Comparison of ENCODE assay signal across 8 mouse cellular contexts in genomic region chr7:28378066-28378690, GRCm38 (mm10). TPM values are rescaled to one million over a fixed set of nuclear protein-coding genes. Genes with fewer than 3 reads are reported as not detected.
A peak's percentile ranks its signal among the peaks of the same experiment; 100 is the strongest.
DNase-seq lines count a peak whose midpoint lies in the region; ATAC-seq and TF ChIP-seq lines count a peak whose summit lies in the region.

No protein-coding gene starts in this region.

- peaks cover 22% of the 10 kb centered on the region for H3K4me1 ChIP-seq in lung, postnatal 0 days (ENCODE audit: insufficient read depth, low read depth, low read length)

- H3K4me3 ChIP-seq in lung, postnatal 0 days (ENCODE audit: low read depth, low read length) = peak overlapping the region; percentile 87

- peak overlapping the region; percentile 94 for H3K4me2 ChIP-seq in lung, postnatal 0 days (replicated peaks; ENCODE audit: low read depth, low read length)

- H3K27ac ChIP-seq in lung, postnatal 0 days (ENCODE audit: low read length) = peak overlapping the region; percentile 99

- TF ChIP-seq CTCF in lung, postnatal 0 days (IDR thresholded peaks at IDR 0.05) = no peak

- peak overlapping the region; percentile 98 for H3K9ac ChIP-seq in lung, postnatal 0 days (replicated peaks; ENCODE audit: low read depth)

- WGBS in lung, postnatal 0 days = 9% methylated on average over 32 of the region's 32 CpGs

- DNase-seq in A20 (ENCODE audit: low read depth, low spot score) = peak; percentile 87
- peak; percentile 44 for DNase-seq in adrenal gland, postnatal 25 days
- DNase-seq in heart, adult 8-10 months (ENCODE audit: low spot score) = peak; percentile 65
- peak; percentile 84 to 86 for DNase-seq in kidney, adult 8-10 months
- peak; percentile 89 for DNase-seq in lung, postnatal 0 days (ENCODE audit: low spot score)
- DNase-seq in spleen, postnatal 36 days (ENCODE audit: low spot score in 2 of 2) = peak; percentile 75 to 80
- DNase-seq in right cerebral cortex, postnatal 14 days = no peak
- no peak for DNase-seq in frontal cortex, postnatal 14 days (ENCODE audit: low spot score in 2 of 2)

- H3K9me3 ChIP-seq in lung, postnatal 0 days (ENCODE audit: low read length) = no peaks in the 10 kb centered on the region

- no peak; the same call in 1 of the 2 replicates for TF ChIP-seq EP300 in lung, postnatal 0 days (IDR thresholded peaks at IDR 0.05)

- H3K36me3 ChIP-seq in lung, postnatal 0 days (ENCODE audit: insufficient read depth, low read length) = peaks cover 7% of the 10 kb centered on the region; the same call in 1 of the 2 replicates

- ATAC-seq in lung, postnatal 0 days = no peak

- no peaks in the 10 kb centered on the region for H3K27me3 ChIP-seq in lung, postnatal 0 days (replicated peaks; ENCODE audit: insufficient read depth, low read length)

RNA-seq across cellular contexts. Expression of gene Zfp36, which starts 1.9 kb away (rescaled TPM):
- total RNA-seq in adrenal gland, postnatal 25 days (2021) = 14.8 and 16.1 TPM in 2 replicates
- total RNA-seq in heart, adult 8-10 months (2022) = 10 to 100 TPM; 12.2 to 40.6 (median 16.5) TPM
- 48.3 and 55.7 TPM in 2 replicates for polyA plus RNA-seq in lung, postnatal 0 days (2015; fragmentation: Nextera tagmentation; extraction: Ambion mirVana)

RNA-seq across cellular contexts. Expression of gene Plekhg2, which starts 5.8 kb away (rescaled TPM):
- total RNA-seq in adrenal gland, postnatal 25 days (2021) = 25.1 and 27.0 TPM in 2 replicates
- 10 to 100 TPM in 3 of 4 experiments, 1 to 10 TPM in 1; 8.9 to 13.2 (median 11.2) TPM for total RNA-seq in heart, adult 8-10 months (2022)
- polyA plus RNA-seq in lung, postnatal 0 days (2015; fragmentation: Nextera tagmentation; extraction: Ambion mirVana) = 22.4 and 26.7 TPM in 2 replicates

RNA-seq across cellular contexts. Expression of gene Med29, which starts 14.3 kb away (rescaled TPM):
- total RNA-seq in adrenal gland, postnatal 25 days (2021) = 31.3 and 34.4 TPM in 2 replicates
- 10 to 100 TPM; 19.5 to 24.0 (median 22.2) TPM for total RNA-seq in heart, adult 8-10 months (2022)
- polyA plus RNA-seq in lung, postnatal 0 days (2015; fragmentation: Nextera tagmentation; extraction: Ambion mirVana) = 29.9 and 30.2 TPM in 2 replicates

RNA-seq across cellular contexts. Expression of gene Paf1, which starts 14.6 kb away (rescaled TPM):
- total RNA-seq in adrenal gland, postnatal 25 days (2021) = 80.7 and 92.7 TPM in 2 replicates
- 10 to 100 TPM; 35.7 to 44.4 (median 39.1) TPM for total RNA-seq in heart, adult 8-10 months (2022)
- 49.1 and 55.0 TPM in 2 replicates for polyA plus RNA-seq in lung, postnatal 0 days (2015; fragmentation: Nextera tagmentation; extraction: Ambion mirVana)

RNA-seq across cellular contexts. Expression of gene Rps16, which starts 27.7 kb away (rescaled TPM):
- 820 and 1,029 TPM in 2 replicates for total RNA-seq in adrenal gland, postnatal 25 days (2021)
- 100 to 1,000 TPM; 472 to 574 (median 541) TPM for total RNA-seq in heart, adult 8-10 months (2022)
- 623 and 695 TPM in 2 replicates for polyA plus RNA-seq in lung, postnatal 0 days (2015; fragmentation: Nextera tagmentation; extraction: Ambion mirVana)

Comparison
In these comparisons a context has a peak if more than half of its experiments do, and no peak if none do; other contexts are left out.
1. DNase-seq: peak in A20 (single experiment), adrenal gland, postnatal 25 days (single experiment), heart, adult 8-10 months (single experiment), kidney, adult 8-10 months (2 of 2), lung, postnatal 0 days (single experiment) and spleen, postnatal 36 days (2 of 2); none in right cerebral cortex, postnatal 14 days (single experiment) and frontal cortex, postnatal 14 days (0 of 2).